Mouse (Mus musculus) common myeloid progenitor, adult 5-6 weeks (primary cell): ENCODE results near the gene Pcyt2. TPM values are rescaled to one million over a fixed set of nuclear protein-coding genes. Genes with fewer than 3 reads are reported as not detected.

Source experiments
- ATAC-seq: replicated peaks from 2 replicates; pipeline ENCODE4 v1.8.0; 2016; ENCODE audit warnings: low read depth, mild to moderate bottlenecking, moderate TSS enrichment, inconsistent platforms; ENCODE audit not compliant: poor library complexity, severe bottlenecking
- total RNA-seq: library from RNA; stranded (forward); fragments of 200-1000, 187-1606 nt; gene quantifications from 2 replicates; pipeline ENCODE4 v1.2.3, GENCODE M21; 2017

Pcyt2 gene
- total RNA-seq, 1 experiment from 2014 or later: 34.5 TPM

- ATAC-seq: peak; percentile 55
These were observed 16.0 kb upstream of the Pcyt2 start, which contains the start of gene Mafg for GRCm38 (mm10) chr11:120633520-120634343. Gene Mafg, minus strand, starts transcription at chr11:120633600.

- peak; percentile 27 for ATAC-seq
These were observed 15.1 kb upstream of the Pcyt2 start for GRCm38 (mm10) chr11:120632559-120633519.

- no peak for ATAC-seq
These were observed 14.2 kb upstream of the Pcyt2 start for GRCm38 (mm10) chr11:120631726-120632448.

- ATAC-seq: no peak
These were observed 13.4 kb upstream of the Pcyt2 start for GRCm38 (mm10) chr11:120630881-120631725.

- peak; percentile 23 for ATAC-seq
These were observed 12.7 kb upstream of the Pcyt2 start for GRCm38 (mm10) chr11:120630401-120630871.

- peak; percentile 10; the same call in 1 of the 2 replicates for ATAC-seq
These were observed 12.2 kb upstream of the Pcyt2 start for GRCm38 (mm10) chr11:120629911-120630310.

- ATAC-seq: peak; percentile 23
These were observed 11.6 kb upstream of the Pcyt2 start for GRCm38 (mm10) chr11:120629341-120629730.

GRCm38 (mm10) chr11:120628601-120629340, 11.0 kb upstream of the Pcyt2 start:
- ATAC-seq: no peak

GRCm38 (mm10) chr11:120627468-120628300, 9.9 kb upstream of the Pcyt2 start:
- ATAC-seq: peak; percentile 39

GRCm38 (mm10) chr11:120626785-120627467, 9.2 kb upstream of the Pcyt2 start:
- no peak for ATAC-seq

GRCm38 (mm10) chr11:120625152-120625775, 7.5 kb upstream of the Pcyt2 start, which contains the start of gene Sirt7:
Gene Sirt7, minus strand, starts transcription at chr11:120625240.
- no peak for ATAC-seq

GRCm38 (mm10) chr11:120624680-120625111, 7.0 kb upstream of the Pcyt2 start:
- ATAC-seq: peak; percentile 50

GRCm38 (mm10) chr11:120623961-120624679, 6.4 kb upstream of the Pcyt2 start:
- ATAC-seq: 0 out of 2 replicates have a peak, but pooled peaks have one; percentile 26

GRCm38 (mm10) chr11:120622805-120623204, 5.1 kb upstream of the Pcyt2 start:
- ATAC-seq: no peak

GRCm38 (mm10) chr11:120620195-120620594, 2.5 kb upstream of the Pcyt2 start:
- ATAC-seq: no peak
